In genomic region chr1:131159573-131160327, GRCm38 (mm10) we compare ENCODE assay signal across 1 mouse cellular context.
TF ChIP-seq lines count a peak whose summit lies in the region.

No protein-coding gene starts in this region.

TF ChIP-seq in MEL, 35 proteins besides CTCF, POLR2A, EP300 and RAD21:
- TF ChIP-seq SIN3A (IDR thresholded peaks at IDR 0.05; ENCODE audit: low read length) (peak; percentile 43; the same call in 1 of the 2 replicates), HCFC1 (IDR thresholded peaks at IDR 0.05; ENCODE audit: low read depth, low read length) (0 out of 2 replicates have a peak, but pooled peaks have one; percentile 16), ETS1 (IDR thresholded peaks at IDR 0.05; ENCODE audit: low read depth, low read length) (peak; percentile 58; the same call in 1 of the 2 replicates), MXI1 (IDR thresholded peaks at IDR 0.05; ENCODE audit: low read depth, low read length) (peak; percentile 5; the same call in 1 of the 2 replicates), RCOR1 (IDR thresholded peaks at IDR 0.05; ENCODE audit: low read depth, low read length) (0 out of 2 replicates have a peak, but pooled peaks have one; percentile 17), TCF12 (IDR thresholded peaks at IDR 0.05; ENCODE audit: low read depth, low read length) (peak; percentile 14; the same call in 1 of the 2 replicates), ZMIZ1 (IDR thresholded peaks at IDR 0.05; ENCODE audit: low read depth, low read length) (peak; percentile 63; the same call in 1 of the 2 replicates), GATA1 (IDR thresholded peaks at IDR 0.05; ENCODE audit: low read depth, low read length) (peak; percentile 27; the same call in 1 of the 2 replicates)
